Mouse (Mus musculus): ENCODE measurements around the gene Ripor2.

- TF ChIP-seq POLR2A (IDR thresholded peaks at IDR 0.05; ENCODE audit: control insufficient read depth, extremely low read depth, insufficient read depth, low read length, poor library complexity) (no peak), CTCF (IDR thresholded peaks at IDR 0.05; ENCODE audit: borderline replicate concordance, control insufficient read depth, extremely low read depth, insufficient read depth, low read length, poor library complexity) (no peak)
These were observed 194.3 kb downstream of the Ripor2 start for GRCm38 (mm10) chr13:24776146-24776844.
